Mouse (Mus musculus): ENCODE measurements around the gene Kdelr2. TPM values are rescaled to one million over a fixed set of nuclear protein-coding genes. Genes with fewer than 3 reads are reported as not detected.

The Kdelr2 gene
- polyA plus RNA-seq, 2 experiments: 39.9 to 135 TPM

DNA sequence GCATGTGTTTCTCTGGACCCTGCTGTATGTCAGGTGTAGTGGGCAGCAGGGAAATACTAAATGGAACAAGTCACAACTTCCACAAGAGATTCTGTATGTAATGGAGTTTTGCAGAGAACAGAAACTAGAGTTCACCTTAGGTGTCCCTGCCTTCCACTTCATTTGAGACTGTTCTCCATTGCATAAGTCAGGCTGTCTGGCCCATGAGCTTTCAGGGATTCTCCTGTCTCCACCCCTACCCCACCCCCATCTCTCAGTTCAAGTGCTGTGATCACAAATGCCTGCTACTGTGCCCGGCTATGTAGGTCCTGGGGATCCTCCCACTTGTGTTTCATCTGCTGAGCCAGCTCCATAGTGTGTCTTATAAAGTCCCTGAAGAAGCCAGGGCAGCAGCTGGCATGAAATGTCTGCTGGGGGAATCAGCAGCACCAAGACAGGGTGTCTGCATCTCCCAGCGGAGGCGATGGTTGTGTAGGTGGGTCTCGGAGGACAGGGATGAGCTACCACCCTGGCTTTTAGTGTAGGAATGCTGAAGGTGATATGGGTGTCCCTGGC, 7.3 kb downstream of the Kdelr2 start:
- TF ChIP-seq EP300 (IDR thresholded peaks at IDR 0.05; ENCODE audit: low read depth): no peak
- no peak for TF ChIP-seq CTCF (IDR thresholded peaks at IDR 0.05; ENCODE audit: low read depth)
- ATAC-seq (ENCODE audit: insufficient read depth): no peak
- Histone ChIP-seq H3K9me3 (ENCODE audit: control insufficient read depth, low read length) (peaks cover 3% of the 10 kb centered on the region), H3K4me1 (replicated peaks; ENCODE audit: control insufficient read depth in 2 of 2, insufficient read depth in 2 of 2, low read length in 1 of 2) (peaks cover 8 to 17% of the 10 kb centered on the region in 2 experiments), H3K27ac (no peak overlapping the region), H3K9ac (replicated peaks) (no peak overlapping the region), H3K4me3 (ENCODE audit: insufficient read depth in 1 of 2, low read depth in 2 of 2, low read length in 2 of 2) (no peak overlapping the region), H3K36me3 (replicated peaks; ENCODE audit: control insufficient read depth, insufficient read depth, low read depth) (peaks cover 42% of the 10 kb centered on the region), H3K4me2 (ENCODE audit: low read depth) (no peak overlapping the region), H3K27me3 (ENCODE audit: control insufficient read depth, insufficient read depth, low read length) (no peaks in the 10 kb centered on the region)
- 80% methylated on average over 4 of the region's 4 CpGs for WGBS (ENCODE audit: insufficient replicate concordance)
- DNase-seq (ENCODE audit: low read depth in 3 of 3, low spot score in 3 of 3): no peak

DNA sequence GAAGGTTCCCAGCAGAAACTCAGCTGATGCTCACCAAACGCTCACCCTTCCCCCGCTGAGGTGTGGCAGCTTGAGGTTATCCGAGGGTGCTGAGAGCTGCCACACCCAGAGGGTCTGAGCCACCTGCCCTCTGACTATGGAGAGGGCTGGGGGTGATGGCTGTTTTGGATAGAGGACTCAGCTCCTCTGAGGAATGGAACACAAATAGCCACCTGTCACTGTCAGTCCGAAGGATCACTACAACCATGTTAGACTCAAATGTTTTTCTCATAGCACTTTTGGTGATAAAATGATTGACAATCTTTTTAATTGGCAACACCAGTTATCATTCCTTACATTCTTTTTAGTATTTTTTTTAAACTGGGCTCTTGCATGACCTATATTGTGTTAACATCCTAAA, 17.8 kb downstream of the Kdelr2 start:
- no peaks in the 10 kb centered on the region for H3K4me1 ChIP-seq (replicated peaks; ENCODE audit: control insufficient read depth in 2 of 2, insufficient read depth in 2 of 2, low read length in 1 of 2)
- H3K27ac ChIP-seq: no peak overlapping the region
- ATAC-seq (ENCODE audit: insufficient read depth): no peak
- no peaks in the 10 kb centered on the region for H3K27me3 ChIP-seq (ENCODE audit: control insufficient read depth, insufficient read depth, low read length)
- 60% methylated on average over 4 of the region's 4 CpGs for WGBS (ENCODE audit: insufficient replicate concordance)
- DNase-seq (ENCODE audit: low read depth in 3 of 3, low spot score in 3 of 3): no peak
- no peak overlapping the region for H3K4me3 ChIP-seq (ENCODE audit: insufficient read depth in 1 of 2, low read depth in 2 of 2, low read length in 2 of 2)
- H3K9me3 ChIP-seq (ENCODE audit: control insufficient read depth, low read length): no peaks in the 10 kb centered on the region
- H3K4me2 ChIP-seq (ENCODE audit: low read depth): no peak overlapping the region
- no peak overlapping the region for H3K9ac ChIP-seq (replicated peaks)
- H3K36me3 ChIP-seq (replicated peaks; ENCODE audit: control insufficient read depth, insufficient read depth, low read depth): peaks cover 40% of the 10 kb centered on the region
- TF ChIP-seq EP300 (IDR thresholded peaks at IDR 0.05; ENCODE audit: low read depth) (no peak), CTCF (IDR thresholded peaks at IDR 0.05; ENCODE audit: low read depth) (no peak)

GRCm38 (mm10) chr5:143422990-143423389, 19.4 kb downstream of the Kdelr2 start:
- Histone ChIP-seq H3K4me3 (ENCODE audit: insufficient read depth in 1 of 2, low read depth in 2 of 2, low read length in 2 of 2) (no peak overlapping the region), H3K27me3 (ENCODE audit: control insufficient read depth, insufficient read depth, low read length) (no peaks in the 10 kb centered on the region), H3K27ac (no peak overlapping the region), H3K4me2 (ENCODE audit: low read depth) (no peak overlapping the region), H3K9ac (replicated peaks) (no peak overlapping the region), H3K36me3 (replicated peaks; ENCODE audit: control insufficient read depth, insufficient read depth, low read depth) (peaks cover 28% of the 10 kb centered on the region), H3K4me1 (replicated peaks; ENCODE audit: control insufficient read depth in 2 of 2, insufficient read depth in 2 of 2, low read length in 1 of 2) (no peaks in the 10 kb centered on the region), H3K9me3 (ENCODE audit: control insufficient read depth, low read length) (no peaks in the 10 kb centered on the region)
- DNase-seq (ENCODE audit: low read depth in 3 of 3, low spot score in 3 of 3) (no peak), ATAC-seq (ENCODE audit: insufficient read depth) (no peak)
- 75% methylated on average over 4 of the region's 4 CpGs for WGBS (ENCODE audit: insufficient replicate concordance)
- no peak for TF ChIP-seq EP300 (IDR thresholded peaks at IDR 0.05; ENCODE audit: low read depth)
- TF ChIP-seq CTCF (IDR thresholded peaks at IDR 0.05; ENCODE audit: low read depth): no peak

GRCm38 (mm10) chr5:143423899-143424519, 20.4 kb downstream of the Kdelr2 start:
- TF ChIP-seq EP300 (IDR thresholded peaks at IDR 0.05; ENCODE audit: low read depth): no peak
- peak; percentile 90 for TF ChIP-seq CTCF (IDR thresholded peaks at IDR 0.05; ENCODE audit: low read depth)
- Histone ChIP-seq H3K9me3 (ENCODE audit: control insufficient read depth, low read length) (no peaks in the 10 kb centered on the region), H3K4me3 (ENCODE audit: insufficient read depth in 1 of 2, low read depth in 2 of 2, low read length in 2 of 2) (no peak overlapping the region), H3K4me2 (ENCODE audit: low read depth) (no peak overlapping the region), H3K9ac (replicated peaks) (no peak overlapping the region), H3K4me1 (replicated peaks; ENCODE audit: control insufficient read depth in 2 of 2, insufficient read depth in 2 of 2, low read length in 1 of 2) (no peaks in the 10 kb centered on the region), H3K27ac (no peak overlapping the region), H3K27me3 (ENCODE audit: control insufficient read depth, insufficient read depth, low read length) (no peaks in the 10 kb centered on the region), H3K36me3 (replicated peaks; ENCODE audit: control insufficient read depth, insufficient read depth, low read depth) (peaks cover 18% of the 10 kb centered on the region)
- DNase-seq (ENCODE audit: low read depth in 3 of 3, low spot score in 3 of 3) (peak; percentile 40 to 52 (median 45)), ATAC-seq (ENCODE audit: insufficient read depth) (peak; percentile 56; the same call in 1 of the 2 replicates)
- WGBS (ENCODE audit: insufficient replicate concordance): 13% methylated on average over 6 of the region's 6 CpGs

DNA sequence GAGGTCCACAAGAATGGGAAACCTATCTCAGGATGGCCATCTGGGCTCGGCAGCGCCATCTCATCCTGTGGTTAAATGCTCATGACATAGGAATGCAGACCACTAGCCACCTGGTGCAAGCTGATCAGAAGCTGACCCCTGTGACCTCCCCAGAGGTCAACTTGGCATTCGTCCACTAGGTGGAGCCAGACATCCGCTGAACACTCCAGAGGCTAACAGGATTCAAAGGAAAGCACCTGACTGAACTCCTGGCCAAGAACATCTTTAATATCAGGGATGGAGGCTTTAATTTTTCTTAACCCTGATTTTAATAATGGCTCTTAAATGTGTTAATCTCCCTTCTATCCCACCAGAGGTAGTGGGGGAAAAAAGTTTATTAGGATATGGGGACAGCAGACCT, 30.8 kb downstream of the Kdelr2 start:
- Histone ChIP-seq H3K4me3 (ENCODE audit: insufficient read depth in 1 of 2, low read depth in 2 of 2, low read length in 2 of 2) (no peak overlapping the region), H3K36me3 (replicated peaks; ENCODE audit: control insufficient read depth, insufficient read depth, low read depth) (no peaks in the 10 kb centered on the region), H3K27ac (no peak overlapping the region), H3K27me3 (ENCODE audit: control insufficient read depth, insufficient read depth, low read length) (no peaks in the 10 kb centered on the region), H3K4me2 (ENCODE audit: low read depth) (no peak overlapping the region), H3K4me1 (replicated peaks; ENCODE audit: control insufficient read depth in 2 of 2, insufficient read depth in 2 of 2, low read length in 1 of 2) (no peaks in the 10 kb centered on the region), H3K9ac (replicated peaks) (no peak overlapping the region), H3K9me3 (ENCODE audit: control insufficient read depth, low read length) (no peaks in the 10 kb centered on the region)
- DNase-seq (ENCODE audit: low read depth in 3 of 3, low spot score in 3 of 3): peak; percentile 44 to 64 (median 61)
- WGBS (ENCODE audit: insufficient replicate concordance): 4% methylated on average over 4 of the region's 4 CpGs
- ATAC-seq (ENCODE audit: insufficient read depth): peak; percentile 63; the same call in 1 of the 2 replicates
- TF ChIP-seq EP300 (IDR thresholded peaks at IDR 0.05; ENCODE audit: low read depth) (no peak), CTCF (IDR thresholded peaks at IDR 0.05; ENCODE audit: low read depth) (peak; percentile 96)

Measured in liver, embryonic 14.5 days (tissue).